10 mouse cellular contexts compared by ENCODE assay signal in the genomic region with DNA sequence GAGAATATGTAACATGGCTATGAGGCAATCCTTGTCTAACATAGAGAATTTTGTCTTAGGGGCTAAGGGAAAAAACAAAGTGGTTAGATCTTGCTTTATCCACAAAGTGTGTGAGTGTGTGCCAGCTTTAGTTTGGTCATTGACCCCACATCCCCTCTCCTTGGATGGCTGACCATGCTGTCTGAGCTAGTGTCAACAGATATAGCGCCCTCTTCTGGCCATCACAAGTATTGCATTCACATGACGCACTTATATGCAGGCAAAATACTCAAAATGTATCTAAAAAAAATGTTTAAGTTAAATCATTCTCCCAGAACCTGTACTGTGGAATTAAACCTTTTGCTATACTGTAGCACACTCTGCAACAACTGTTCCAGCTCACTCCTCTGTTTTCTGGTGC. TPM values are rescaled to one million over a fixed set of nuclear protein-coding genes. Genes with fewer than 3 reads are reported as not detected.
DNase-seq lines count a peak whose midpoint lies in the region; ATAC-seq lines count a peak whose summit lies in the region.
"Had no signal": no experiment of that assay in that cellular context is flagged by ENCODE, and none has a peak within 500 bp of the region (broad histone marks: within the 10 kb centered on the region; RNA-seq: fewer than 3 reads in every experiment).

No protein-coding gene starts in this region.

- DNase-seq in heart, embryonic 10.5 days (ENCODE audit: low spot score) = no peak
- DNase-seq in heart, adult 11 months = no peak
- peak; percentile 64 for DNase-seq in right cerebral cortex, postnatal 4 days
- DNase-seq in right cerebral cortex, postnatal 36 days (ENCODE audit: low spot score in 2 of 2) = no peak
- DNase-seq in kidney, postnatal 36 days = peak; percentile 49 to 68
- DNase-seq in frontal cortex, postnatal 10 days (ENCODE audit: low spot score in 2 of 2) = no peak

- H3K4me2 ChIP-seq in forebrain, embryonic 15.5 days (replicated peaks) = no peak overlapping the region
- H3K4me2 ChIP-seq: neural tube, embryonic 13.5 days had no signal

- peaks cover 63% of the 10 kb centered on the region for H3K4me1 ChIP-seq in heart, embryonic 10.5 days
- H3K4me1 ChIP-seq in forebrain, embryonic 15.5 days = peaks cover 51% of the 10 kb centered on the region

- peaks cover 7% of the 10 kb centered on the region; the same call in 1 of the 2 replicates for H3K36me3 ChIP-seq in heart, embryonic 10.5 days
- no peaks in the 10 kb centered on the region for H3K36me3 ChIP-seq in forebrain, embryonic 15.5 days

- no peak overlapping the region for H3K9ac ChIP-seq in forebrain, embryonic 15.5 days (replicated peaks)
- H3K9ac ChIP-seq: neural tube, embryonic 13.5 days had no signal

- no peak overlapping the region for H3K4me3 ChIP-seq in heart, embryonic 10.5 days
- H3K4me3 ChIP-seq in forebrain, embryonic 15.5 days = no peak overlapping the region
- H3K4me3 ChIP-seq: neural tube, embryonic 13.5 days had no signal

- peak overlapping the region; percentile 81 for H3K27ac ChIP-seq in heart, embryonic 10.5 days
- no peak overlapping the region for H3K27ac ChIP-seq in forebrain, embryonic 15.5 days (replicated peaks)
- H3K27ac ChIP-seq: neural tube, embryonic 13.5 days had no signal

- ATAC-seq in common myeloid progenitor, adult 5-6 weeks (replicated peaks; ENCODE audit: low read depth, poor library complexity, severe bottlenecking) = 0 out of 2 replicates have a peak, but pooled peaks have one; percentile 42
- no peak for ATAC-seq in forebrain, embryonic 15.5 days (replicated peaks)

- H3K27me3 ChIP-seq in heart, embryonic 10.5 days (ENCODE audit: insufficient read depth, poor library complexity, severe bottlenecking) = no peaks in the 10 kb centered on the region
- no peaks in the 10 kb centered on the region for H3K27me3 ChIP-seq in forebrain, embryonic 15.5 days
- H3K27me3 ChIP-seq: neural tube, embryonic 13.5 days had no signal

- H3K9me3 ChIP-seq in heart, embryonic 10.5 days = no peaks in the 10 kb centered on the region
- H3K9me3 ChIP-seq in forebrain, embryonic 15.5 days = no peaks in the 10 kb centered on the region
- H3K9me3 ChIP-seq: neural tube, embryonic 13.5 days had no signal

- WGBS in heart, embryonic 10.5 days = 35% methylated on average over 2 of the region's 2 CpGs
- 42% methylated on average over 2 of the region's 2 CpGs for WGBS in forebrain, embryonic 15.5 days

RNA-seq across cellular contexts. Expression of gene Gm13090, which starts 5.8 kb away (rescaled TPM):
- not detected in 2 replicates for polyA plus RNA-seq in heart, embryonic 10.5 days (2016; fragmentation: Nextera tagmentation; extraction: Ambion mirVana)
- total RNA-seq in common myeloid progenitor, adult 5-6 weeks (2017) = not detected in 2 replicates
- 0.24 TPM in 1 of 2 replicates, not detected in the other for polyA plus RNA-seq in forebrain, embryonic 15.5 days (2015; fragmentation: Nextera tagmentation; extraction: Ambion mirVana)
- total RNA-seq: layer of hippocampus, postnatal 14 days had no signal

RNA-seq across cellular contexts. Expression of gene Vamp3, which starts 37.4 kb away (rescaled TPM):
- polyA plus RNA-seq in heart, embryonic 10.5 days (2016; fragmentation: Nextera tagmentation; extraction: Ambion mirVana) = 105 and 113 TPM in 2 replicates
- 66.4 and 80.9 TPM in 2 replicates for total RNA-seq in common myeloid progenitor, adult 5-6 weeks (2017)
- polyA plus RNA-seq in forebrain, embryonic 15.5 days (2015; fragmentation: Nextera tagmentation; extraction: Ambion mirVana) = 69.3 and 69.4 TPM in 2 replicates

RNA-seq across cellular contexts. Expression of gene Per3, which starts 50.7 kb away (rescaled TPM):
- 5.6 and 7.0 TPM in 2 replicates for polyA plus RNA-seq in heart, embryonic 10.5 days (2016; fragmentation: Nextera tagmentation; extraction: Ambion mirVana)
- total RNA-seq in common myeloid progenitor, adult 5-6 weeks (2017) = 3.7 and 4.8 TPM in 2 replicates
- 3.0 and 3.3 TPM in 2 replicates for polyA plus RNA-seq in forebrain, embryonic 15.5 days (2015; fragmentation: Nextera tagmentation; extraction: Ambion mirVana)

Comparison
In these comparisons a context has a peak if more than half of its experiments do, and no peak if none do; other contexts are left out.
1. DNase-seq: peak in right cerebral cortex, postnatal 4 days (single experiment) and kidney, postnatal 36 days (2 of 2); none in heart, embryonic 10.5 days (single experiment), heart, adult 11 months (single experiment), right cerebral cortex, postnatal 36 days (0 of 2) and frontal cortex, postnatal 10 days (0 of 2).